Mouse (Mus musculus) neural tube, embryonic 12.5 days (tissue): Measurements from ENCODE around the gene 1700012B07Rik. TPM values are rescaled to one million over a fixed set of nuclear protein-coding genes. Genes with fewer than 3 reads are reported as not detected.

Experiments
- ATAC-seq: fragments of 200-750 bp; cut with Nextera tagmentation; 2 replicates; pipeline ENCODE4 v1.8.0; 2017; ENCODE audit warnings: low read depth, mild to moderate bottlenecking, moderate TSS enrichment, moderate library complexity; ENCODE audit not compliant: low FRiP score
- H3K27ac ChIP-seq: fragments of 300-500 bp; sonication (generic); 2 replicates; pipeline ENCODE4 v1.5.1; 2016
- H3K27me3 ChIP-seq: fragments of 300-500 bp; sonication (generic); replicated peaks from 2 replicates; pipeline ENCODE4 v1.6.1; 2016; ENCODE audit warnings: mild to moderate bottlenecking
- H3K36me3 ChIP-seq: fragments of 300-500 bp; sonication (generic); 2 replicates; pipeline ENCODE4 v1.6.1; 2016; ENCODE audit warnings: mild to moderate bottlenecking
- H3K4me1 ChIP-seq: fragments of 300-500 bp; sonication (generic); 2 replicates; pipeline ENCODE4 v1.6.1; 2016
- H3K4me2 ChIP-seq: fragments of 300-500 bp; sonication (generic); replicated peaks from 2 replicates; pipeline ENCODE4 v1.6.1; 2016; ENCODE audit warnings: mild to moderate bottlenecking
- H3K4me3 ChIP-seq: fragments of 300-500 bp; sonication (generic); 2 replicates; pipeline ENCODE4 v1.5.1; 2016
- H3K9ac ChIP-seq: fragments of 300-500 bp; sonication (generic); 2 replicates; pipeline ENCODE4 v1.6.1; 2016; ENCODE audit warnings: mild to moderate bottlenecking
- H3K9me3 ChIP-seq: fragments of 300-500 bp; sonication (generic); 2 replicates; pipeline ENCODE4 v1.6.1; 2016; ENCODE audit warnings: mild to moderate bottlenecking
- WGBS: fragments of 180-500 bp; shearing (Covaris S2); methylation state at CpG from one replicate; pipeline ENCODE4 v1.1.7; 2016; 5-methylcytosine and 5-hydroxymethylcytosine counted together
- polyA plus RNA-seq: library from polyadenylated mRNA; unstranded; fragments of >200 nt; fragmentation: Nextera tagmentation; extraction: Ambion mirVana; gene quantifications from 2 replicates; pipeline ENCODE4 v1.2.1, GENCODE M21; 2016

1700012B07Rik gene
- polyA plus RNA-seq, 1 experiment from 2014 or later = not detected

DNA sequence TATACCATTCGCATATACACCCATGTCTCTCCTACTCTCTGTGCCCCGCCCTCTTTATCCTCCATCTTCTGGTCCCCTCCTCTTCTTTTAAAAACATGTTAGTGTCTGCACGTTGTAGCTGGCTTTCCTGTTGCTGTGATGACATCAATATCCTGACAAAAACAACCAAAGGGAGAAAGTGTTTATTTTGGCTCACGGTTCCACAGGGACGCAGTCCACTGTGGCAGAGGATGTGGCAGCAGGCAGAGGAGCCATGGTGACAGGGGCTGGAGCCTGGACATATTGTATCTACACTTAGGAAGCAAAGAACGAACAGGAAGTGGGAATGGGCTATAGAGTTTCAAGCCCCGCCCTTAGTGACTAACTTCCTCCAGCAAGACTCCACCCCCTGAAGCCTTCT lies 36.1 kb upstream of the 1700012B07Rik start:
- Histone ChIP-seq H3K9ac (no peak overlapping the region), H3K4me3 (no peak overlapping the region), H3K27me3 (no peaks in the 10 kb centered on the region), H3K4me1 (no peaks in the 10 kb centered on the region), H3K4me2 (no peak overlapping the region), H3K27ac (no peak overlapping the region), H3K9me3 (no peaks in the 10 kb centered on the region), H3K36me3 (no peaks in the 10 kb centered on the region)
- WGBS = 87% methylated on average over 7 of the region's 7 CpGs
- no peak for ATAC-seq

GRCm38 (mm10) chr11:109863194-109863746 lies 35.4 kb upstream of the 1700012B07Rik start:
- H3K9me3 ChIP-seq = no peaks in the 10 kb centered on the region
- H3K4me1 ChIP-seq = no peaks in the 10 kb centered on the region
- no peak overlapping the region for H3K4me2 ChIP-seq
- no peak for ATAC-seq
- no peak overlapping the region for H3K4me3 ChIP-seq
- H3K9ac ChIP-seq = no peak overlapping the region
- no peaks in the 10 kb centered on the region for H3K27me3 ChIP-seq
- no peaks in the 10 kb centered on the region for H3K36me3 ChIP-seq
- 69% methylated on average over 9 of the region's 9 CpGs for WGBS
- no peak overlapping the region for H3K27ac ChIP-seq

DNA sequence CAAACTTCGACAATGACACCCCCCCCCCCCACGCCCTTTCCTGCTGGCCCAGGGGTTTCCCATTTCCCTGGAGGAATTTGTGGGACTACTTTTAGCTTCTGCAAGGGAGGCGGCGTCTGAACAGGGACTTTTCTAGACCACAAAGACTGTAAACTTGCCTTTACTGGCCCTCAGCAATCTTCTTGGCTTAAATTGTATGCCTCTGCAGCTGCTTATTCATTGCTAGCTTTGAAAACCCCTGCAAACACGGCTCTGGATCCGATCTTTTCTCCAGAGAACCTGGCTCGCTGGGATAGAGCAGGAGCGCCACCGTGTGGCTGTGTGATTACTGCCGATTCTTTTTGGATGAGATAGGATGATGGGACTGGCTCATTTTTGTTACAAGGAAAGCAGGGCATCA lies 32.7 kb upstream of the 1700012B07Rik start:
- no peak overlapping the region for H3K9ac ChIP-seq
- H3K4me3 ChIP-seq = no peak overlapping the region
- H3K4me1 ChIP-seq = no peaks in the 10 kb centered on the region
- peak overlapping the region; percentile 33 for H3K4me2 ChIP-seq
- WGBS = 10% methylated on average over 10 of the region's 10 CpGs
- peak; percentile 48; the same call in 1 of the 2 replicates for ATAC-seq
- no peaks in the 10 kb centered on the region for H3K36me3 ChIP-seq
- no peaks in the 10 kb centered on the region for H3K27me3 ChIP-seq
- no peak overlapping the region for H3K27ac ChIP-seq
- H3K9me3 ChIP-seq = no peaks in the 10 kb centered on the region

DNA sequence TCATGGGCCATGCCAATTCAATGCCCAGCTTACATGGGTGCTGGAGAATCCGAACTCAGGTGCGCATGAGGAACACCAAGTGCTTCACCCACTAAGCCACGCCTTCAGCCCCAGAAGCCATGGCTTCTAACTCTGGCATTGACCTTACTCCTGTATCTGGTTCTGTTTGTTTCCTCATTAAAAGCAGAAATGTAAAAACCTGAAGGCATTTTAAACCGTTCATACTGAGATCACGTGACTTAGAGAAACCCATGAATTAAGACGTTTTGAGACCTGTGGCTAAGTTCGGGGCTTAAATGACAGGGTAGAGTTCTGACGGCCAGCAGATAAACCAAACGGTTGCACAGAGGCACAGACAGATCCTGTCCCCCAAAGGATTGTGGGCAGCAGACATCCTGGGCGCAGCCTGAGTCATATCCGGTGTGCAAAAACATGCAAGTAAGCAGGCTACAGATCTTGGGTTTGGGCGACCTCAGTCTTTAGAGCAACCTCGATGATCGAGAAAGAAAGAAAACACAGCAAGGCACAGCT lies 32.2 kb upstream of the 1700012B07Rik start:
- peak overlapping the region; percentile 33 for H3K4me2 ChIP-seq
- no peak overlapping the region for H3K9ac ChIP-seq
- WGBS = 71% methylated on average over 14 of the region's 14 CpGs
- no peaks in the 10 kb centered on the region for H3K36me3 ChIP-seq
- H3K4me1 ChIP-seq = no peaks in the 10 kb centered on the region
- H3K4me3 ChIP-seq = no peak overlapping the region
- no peak for ATAC-seq
- H3K9me3 ChIP-seq = no peaks in the 10 kb centered on the region
- no peak overlapping the region for H3K27ac ChIP-seq
- H3K27me3 ChIP-seq = no peaks in the 10 kb centered on the region

GRCm38 (mm10) chr11:109859441-109859840 lies 31.6 kb upstream of the 1700012B07Rik start:
- Histone ChIP-seq H3K4me1 (no peaks in the 10 kb centered on the region), H3K27me3 (no peaks in the 10 kb centered on the region)
- 89% methylated on average over 4 of the region's 4 CpGs for WGBS

DNA sequence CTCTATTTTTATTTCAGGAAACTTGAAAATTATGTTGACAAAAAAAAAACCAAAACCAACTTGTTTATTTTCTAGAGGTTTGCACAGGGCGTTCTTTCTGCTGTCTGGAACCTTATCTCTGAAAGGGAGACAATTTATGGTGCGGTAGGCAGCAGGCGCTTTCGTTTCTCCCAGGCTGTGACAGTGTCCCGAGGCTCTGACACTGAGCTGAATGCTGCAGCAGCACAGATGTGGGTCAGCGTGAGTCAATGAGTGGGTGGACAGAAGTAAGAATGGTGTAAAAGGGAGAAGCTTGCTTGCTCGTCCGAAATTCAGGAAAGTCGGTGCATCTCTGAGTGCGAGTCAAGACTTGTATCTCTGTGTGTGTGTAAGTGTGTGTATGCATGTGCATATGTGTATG lies 29.2 kb upstream of the 1700012B07Rik start:
- no peaks in the 10 kb centered on the region for H3K9me3 ChIP-seq
- ATAC-seq = no peak
- H3K9ac ChIP-seq = no peak overlapping the region
- no peak overlapping the region for H3K4me2 ChIP-seq
- no peak overlapping the region for H3K27ac ChIP-seq
- 84% methylated on average over 10 of the region's 10 CpGs for WGBS
- H3K27me3 ChIP-seq = no peaks in the 10 kb centered on the region
- H3K36me3 ChIP-seq = no peaks in the 10 kb centered on the region
- no peaks in the 10 kb centered on the region; the same call in 1 of the 2 replicates for H3K4me1 ChIP-seq
- H3K4me3 ChIP-seq = no peak overlapping the region

More at GRCm38 (mm10) chr11:109859441-109859840, 31.6 kb upstream of the 1700012B07Rik start:
- Histone ChIP-seq H3K9ac (no peak overlapping the region), H3K4me3 (no peak overlapping the region), H3K27ac (no peak overlapping the region), H3K4me2 (no peak overlapping the region), H3K9me3 (no peaks in the 10 kb centered on the region), H3K36me3 (no peaks in the 10 kb centered on the region)
- ATAC-seq = no peak

DNA sequence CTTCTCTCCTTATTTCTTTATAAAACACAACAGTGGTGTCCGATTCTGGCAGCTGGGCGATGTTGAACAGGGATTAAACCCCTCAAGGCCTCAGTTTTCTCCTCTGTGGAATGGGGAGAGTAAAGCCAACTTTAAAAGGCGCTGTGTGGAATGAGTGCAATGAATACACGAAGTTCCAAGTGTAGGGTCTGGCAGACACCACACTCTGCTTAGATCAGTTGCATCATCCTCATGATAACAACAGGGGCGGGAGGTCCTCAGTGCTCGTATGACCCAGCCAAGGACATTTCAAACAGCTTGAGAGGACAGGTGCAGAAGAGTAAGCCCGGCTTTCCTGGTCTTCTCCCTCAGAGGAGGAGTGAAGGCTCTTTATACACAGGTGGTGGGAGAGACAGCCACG lies 26.2 kb upstream of the 1700012B07Rik start:
- Histone ChIP-seq H3K27me3 (no peaks in the 10 kb centered on the region), H3K36me3 (no peaks in the 10 kb centered on the region)
- WGBS = 86% methylated on average over 8 of the region's 8 CpGs

GRCm38 (mm10) chr11:109853228-109853966 lies 25.6 kb upstream of the 1700012B07Rik start:
- no peaks in the 10 kb centered on the region for H3K9me3 ChIP-seq
- H3K27ac ChIP-seq = no peak overlapping the region
- H3K4me1 ChIP-seq = no peaks in the 10 kb centered on the region; the same call in 1 of the 2 replicates
- ATAC-seq = peak; percentile 63
- H3K4me3 ChIP-seq = no peak overlapping the region
- H3K4me2 ChIP-seq = peak overlapping the region; percentile 26
- H3K9ac ChIP-seq = no peak overlapping the region
- WGBS = 49% methylated on average over 17 of the region's 17 CpGs
- H3K27me3 ChIP-seq = no peaks in the 10 kb centered on the region
- H3K36me3 ChIP-seq = no peaks in the 10 kb centered on the region

More for the DNA sequence above, 26.2 kb upstream of the 1700012B07Rik start:
- Histone ChIP-seq H3K27ac (no peak overlapping the region), H3K9me3 (no peaks in the 10 kb centered on the region), H3K9ac (no peak overlapping the region), H3K4me1 (no peaks in the 10 kb centered on the region; the same call in 1 of the 2 replicates), H3K4me2 (no peak overlapping the region), H3K4me3 (no peak overlapping the region)
- ATAC-seq = no peak

GRCm38 (mm10) chr11:109851996-109852395 lies 24.1 kb upstream of the 1700012B07Rik start:
- Histone ChIP-seq H3K27me3 (no peaks in the 10 kb centered on the region), H3K9ac (no peak overlapping the region), H3K27ac (no peak overlapping the region), H3K4me1 (no peaks in the 10 kb centered on the region; the same call in 1 of the 2 replicates), H3K36me3 (no peaks in the 10 kb centered on the region), H3K4me3 (no peak overlapping the region), H3K9me3 (no peaks in the 10 kb centered on the region), H3K4me2 (no peak overlapping the region)
- 88% methylated on average over 4 of the region's 4 CpGs for WGBS
- no peak for ATAC-seq

GRCm38 (mm10) chr11:109846343-109846742 lies 18.5 kb upstream of the 1700012B07Rik start:
- Histone ChIP-seq H3K4me2 (no peak overlapping the region), H3K9ac (no peak overlapping the region), H3K4me3 (no peak overlapping the region), H3K36me3 (no peaks in the 10 kb centered on the region), H3K27me3 (no peaks in the 10 kb centered on the region), H3K27ac (no peak overlapping the region), H3K4me1 (no peaks in the 10 kb centered on the region), H3K9me3 (no peaks in the 10 kb centered on the region)
- 72% methylated on average over 7 of the region's 7 CpGs for WGBS
- ATAC-seq = no peak

DNA sequence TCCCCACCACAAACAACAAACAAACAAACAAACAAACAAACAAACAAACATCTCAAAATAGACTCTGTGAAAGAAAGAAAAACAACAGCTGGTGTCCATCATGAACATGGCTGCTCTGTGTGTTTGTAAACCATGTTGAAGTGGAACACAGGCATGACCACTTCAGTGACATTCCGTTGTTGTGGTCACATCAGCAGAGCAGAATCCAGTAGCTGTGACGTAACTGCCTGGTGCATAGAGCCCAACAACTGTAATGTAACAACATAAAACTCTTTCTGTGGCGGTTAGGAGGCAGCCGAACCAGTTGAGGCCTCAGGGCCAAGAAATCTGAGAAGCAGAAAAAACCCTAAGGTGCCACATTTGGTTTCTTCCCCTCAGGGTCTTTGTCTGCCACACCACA lies 17.8 kb upstream of the 1700012B07Rik start:
- Histone ChIP-seq H3K9ac (no peak overlapping the region), H3K27me3 (no peaks in the 10 kb centered on the region), H3K9me3 (no peaks in the 10 kb centered on the region), H3K36me3 (no peaks in the 10 kb centered on the region), H3K27ac (no peak overlapping the region), H3K4me3 (no peak overlapping the region), H3K4me1 (no peaks in the 10 kb centered on the region), H3K4me2 (no peak overlapping the region)
- WGBS = 64% methylated on average over 4 of the region's 4 CpGs
- ATAC-seq = no peak

GRCm38 (mm10) chr11:109844466-109844865 lies 16.6 kb upstream of the 1700012B07Rik start:
- H3K9ac ChIP-seq = no peak overlapping the region
- 71% methylated on average over 5 of the region's 5 CpGs for WGBS
- H3K4me2 ChIP-seq = no peak overlapping the region
- H3K9me3 ChIP-seq = no peaks in the 10 kb centered on the region
- H3K27me3 ChIP-seq = no peaks in the 10 kb centered on the region
- H3K36me3 ChIP-seq = no peaks in the 10 kb centered on the region
- H3K4me1 ChIP-seq = no peaks in the 10 kb centered on the region
- no peak overlapping the region for H3K4me3 ChIP-seq
- H3K27ac ChIP-seq = no peak overlapping the region
- ATAC-seq = no peak
